Mouse (Mus musculus) cerebellum, adult 8-10 months (tissue): ENCODE results near the gene Sost.

Experiments
- DNase-seq: peaks from one replicate; pipeline ENCODE4 v3.0.0; 2022

The Sost gene

DNA sequence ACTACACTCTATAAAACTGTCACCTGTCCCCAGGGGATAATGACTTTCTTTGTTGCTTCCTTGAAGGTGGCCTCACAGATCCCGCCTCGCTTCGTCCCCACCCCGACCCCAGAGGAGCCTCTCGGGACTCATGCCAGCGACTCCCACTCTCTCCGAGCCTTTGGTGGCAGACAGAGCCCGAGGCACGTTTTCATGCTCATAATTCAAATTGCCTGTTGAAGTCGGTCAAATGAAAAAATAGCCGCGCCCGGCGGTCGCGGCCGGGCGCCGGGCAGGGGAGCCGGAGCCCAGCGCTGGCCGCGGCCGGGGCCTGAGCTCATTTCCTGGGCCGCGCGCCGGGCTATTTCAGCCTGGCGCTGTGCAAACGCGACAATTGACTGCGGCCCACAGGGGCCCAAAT lies 29.7 kb downstream of the Sost start:
- DNase-seq: no peak

DNA sequence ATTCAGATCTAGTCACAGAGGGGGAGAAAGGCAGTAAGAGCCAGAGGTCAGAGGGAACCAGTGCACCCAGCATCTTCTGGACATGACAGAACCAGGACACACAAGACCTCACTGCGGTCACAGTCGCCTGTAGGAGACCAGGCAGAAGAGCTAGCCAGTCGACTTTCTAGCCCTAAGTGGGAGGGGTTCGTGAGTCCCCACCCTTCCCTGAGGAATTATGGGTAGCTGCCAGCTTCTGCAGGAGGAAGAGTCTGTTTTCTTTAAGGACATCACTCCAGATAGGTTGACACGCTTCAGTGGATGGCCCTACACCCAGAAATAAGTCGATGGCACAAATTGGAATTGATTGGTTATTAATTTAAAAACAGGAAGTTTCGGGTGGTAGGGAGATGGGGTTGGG lies 30.4 kb downstream of the Sost start:
- no peak for DNase-seq

- DNase-seq: no peak
Observed at GRCm38 (mm10) chr11:101935743-101936142, 31.1 kb downstream of the Sost start.

DNA sequence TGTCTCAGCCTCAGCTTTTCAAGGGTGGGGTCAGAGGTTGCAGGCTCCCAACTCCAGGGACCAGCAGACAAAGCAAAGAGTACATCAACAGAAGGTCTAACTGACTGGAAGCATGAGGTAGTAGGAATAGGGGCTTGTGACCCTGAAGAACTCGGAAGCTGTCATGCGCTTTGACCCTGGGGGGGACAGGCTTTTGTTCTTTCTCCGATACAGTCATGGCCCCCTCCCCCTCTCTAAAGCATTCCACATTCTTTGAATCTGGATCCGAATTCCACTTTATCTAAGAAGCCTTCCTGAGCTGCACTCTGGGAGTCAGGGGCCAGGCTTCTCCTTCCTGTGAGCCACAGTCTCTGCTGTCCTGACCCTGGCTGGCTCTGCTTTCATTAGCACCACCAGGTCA lies 34.8 kb downstream of the Sost start:
- no peak for DNase-seq

- DNase-seq: peak; percentile 32
Observed at GRCm38 (mm10) chr11:101928030-101928762, 38.6 kb downstream of the Sost start.

- DNase-seq: no peak
Observed at GRCm38 (mm10) chr11:101926951-101927589, 39.7 kb downstream of the Sost start.

DNA sequence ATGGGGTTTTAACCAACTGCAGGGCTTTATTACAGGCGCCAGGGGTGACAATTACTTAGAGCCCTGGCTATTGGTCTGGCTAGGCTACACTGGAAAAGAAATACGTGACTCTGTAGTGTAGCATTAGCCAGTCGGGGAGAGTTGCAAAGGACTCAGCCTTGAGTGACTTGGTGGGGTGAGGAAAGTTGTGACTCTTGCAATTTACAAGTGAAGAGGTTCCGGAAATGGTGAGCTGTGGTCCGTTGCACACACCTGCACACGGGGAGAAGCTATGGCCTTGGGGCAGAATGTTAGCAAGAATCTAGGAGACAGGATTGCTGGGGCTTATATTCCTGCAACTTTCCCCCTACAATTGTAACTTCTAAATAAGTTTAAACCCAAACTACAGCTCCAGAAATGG lies 41.2 kb downstream of the Sost start:
- no peak for DNase-seq

GRCm38 (mm10) chr11:101924441-101924976 lies 42.3 kb downstream of the Sost start:
- DNase-seq: no peak

- DNase-seq: no peak
Observed at GRCm38 (mm10) chr11:101923988-101924387, 42.8 kb downstream of the Sost start.

GRCm38 (mm10) chr11:101921361-101921952 lies 45.4 kb downstream of the Sost start:
- peak; percentile 31 for DNase-seq

DNA sequence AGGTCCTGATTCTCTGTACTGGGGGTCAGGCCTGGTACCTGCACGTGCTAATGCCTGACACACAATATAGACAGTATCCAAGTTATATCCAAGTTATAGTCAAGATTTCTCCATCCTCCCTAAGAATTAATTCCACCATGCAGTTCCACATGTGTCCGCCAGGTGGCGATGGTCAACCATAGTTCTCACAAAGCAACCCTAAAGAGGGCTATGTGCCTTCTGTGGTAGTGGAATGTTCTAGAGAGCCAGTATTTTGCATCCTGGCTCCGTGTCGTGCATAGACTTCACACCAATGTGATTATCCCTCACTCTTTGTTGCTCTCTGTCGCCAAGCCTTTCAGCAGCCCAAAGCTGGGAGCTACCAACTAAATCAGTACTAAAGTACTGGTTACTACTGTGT lies 47.2 kb downstream of the Sost start:
- DNase-seq: peak; percentile 85

GRCm38 (mm10) chr11:101918609-101919008 lies 48.2 kb downstream of the Sost start:
- no peak for DNase-seq

DNA sequence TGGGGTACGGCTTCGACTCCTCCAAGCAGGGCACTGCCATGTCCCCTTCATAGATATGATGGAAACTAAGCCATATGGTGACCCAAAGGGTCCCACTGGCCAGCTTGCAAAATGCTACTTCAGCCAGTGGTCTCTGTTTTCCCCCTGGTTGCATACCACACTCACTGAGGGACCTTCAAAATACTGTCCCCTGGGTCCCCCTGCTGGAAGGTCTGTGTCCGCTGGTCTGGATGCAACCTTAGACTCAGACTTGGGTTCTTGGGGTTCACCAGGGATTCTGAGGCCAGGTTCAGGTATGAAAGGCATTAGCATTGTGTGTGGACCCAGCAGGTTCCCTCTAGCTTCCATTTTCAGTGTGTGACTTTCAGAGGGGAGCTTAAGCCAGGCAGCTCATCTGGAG lies 50.0 kb downstream of the Sost start:
- DNase-seq: no peak

DNA sequence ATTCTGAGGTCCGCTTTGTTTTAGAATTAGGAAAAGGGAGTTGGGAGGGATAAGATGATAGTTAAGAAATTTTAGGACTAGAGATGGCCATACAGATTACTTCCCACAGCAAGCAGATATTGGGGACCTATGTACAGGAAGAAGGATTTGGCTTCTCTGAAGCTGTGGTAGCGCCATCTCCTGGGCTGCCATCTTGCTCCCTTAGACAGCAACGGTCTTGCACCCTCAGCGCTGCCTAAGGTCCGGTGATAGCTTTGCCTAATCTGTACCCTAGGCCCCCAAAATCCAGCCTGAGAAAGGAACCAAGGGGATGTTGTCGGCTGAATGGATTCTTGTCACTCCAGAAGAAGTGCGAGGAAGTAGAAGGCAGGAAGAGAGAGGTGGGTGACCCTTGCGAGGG lies 53.2 kb downstream of the Sost start:
- no peak for DNase-seq
